ENCODE assay signal across 15 mouse cellular contexts in genomic region chr14:123533000-123533399, GRCm38 (mm10).
"Had no signal": no experiment of that assay in that cellular context is flagged by ENCODE, and none has a peak within 500 bp of the region (broad histone marks: within the 10 kb centered on the region; RNA-seq: fewer than 3 reads in every experiment).

No protein-coding gene starts in this region.

- H3K36me3 ChIP-seq: kidney, embryonic 15.5 days; limb, embryonic 15.5 days; liver, embryonic 12.5 days; midbrain, embryonic 15.5 days; neural tube, embryonic 13.5 days had no signal

- H3K27me3 ChIP-seq: kidney, embryonic 15.5 days; limb, embryonic 15.5 days; liver, embryonic 12.5 days; midbrain, embryonic 15.5 days; neural tube, embryonic 13.5 days had no signal

- H3K9me3 ChIP-seq: kidney, embryonic 15.5 days; limb, embryonic 15.5 days; liver, embryonic 12.5 days; midbrain, embryonic 15.5 days; neural tube, embryonic 13.5 days had no signal

- ATAC-seq: liver, embryonic 12.5 days; midbrain, embryonic 15.5 days had no signal

- DNase-seq: kidney, postnatal 14 days; layer of hippocampus, postnatal 36 days; lung, embryonic 14.5 days; lung, postnatal 10 days; lung, postnatal 4 days; right cerebral cortex, adult 18-20 months; right cerebral cortex, postnatal 25 days; thymus, postnatal 4 days had no signal

- H3K27ac ChIP-seq: kidney, embryonic 15.5 days; limb, embryonic 15.5 days; liver, embryonic 12.5 days; midbrain, embryonic 15.5 days; neural tube, embryonic 13.5 days; stomach, postnatal 0 days had no signal

- H3K9ac ChIP-seq: kidney, embryonic 15.5 days; limb, embryonic 15.5 days; liver, embryonic 12.5 days; lung, embryonic 14.5 days; midbrain, embryonic 15.5 days; neural tube, embryonic 13.5 days had no signal

- H3K4me2 ChIP-seq: kidney, embryonic 15.5 days; limb, embryonic 15.5 days; liver, embryonic 12.5 days; lung, embryonic 14.5 days; midbrain, embryonic 11.5 days; midbrain, embryonic 15.5 days; neural tube, embryonic 13.5 days had no signal

- H3K4me3 ChIP-seq: kidney, embryonic 15.5 days; limb, embryonic 15.5 days; liver, embryonic 12.5 days; midbrain, embryonic 15.5 days; neural tube, embryonic 13.5 days had no signal

- H3K4me1 ChIP-seq: kidney, embryonic 15.5 days; limb, embryonic 15.5 days; liver, embryonic 12.5 days; midbrain, embryonic 15.5 days; neural tube, embryonic 13.5 days had no signal
